Mouse (Mus musculus) MEL (cell line): ENCODE measurements around the gene Aff1. TPM values are rescaled to one million over a fixed set of nuclear protein-coding genes. Genes with fewer than 3 reads are reported as not detected.

Source experiments
- DNase-seq: peaks from one replicate; pipeline ENCODE4 v3.0.0; 2011; ENCODE audit warnings: low read depth, low spot score
- H3K27ac ChIP-seq: 2 replicates; pipeline ENCODE4 v1.5.1; 2012; ENCODE audit warnings: low read depth, mild to moderate bottlenecking, control low read depth, low read length, moderate library complexity; ENCODE audit not compliant: control insufficient read depth
- H3K27me3 ChIP-seq, 2 experiments: fragments of 150-350 bp in 1 of 2; sonication (generic) in 1 of 2; 2 replicates each; pipeline ENCODE4 v1.6.1; 2012; ENCODE audit warnings: low read length in 2 of 2, mild to moderate bottlenecking in 2 of 2, improper control_type of control experiment in 1 of 2, moderate library complexity in 1 of 2; ENCODE audit not compliant: insufficient read depth in 2 of 2, control insufficient read depth in 1 of 2
- H3K36me3 ChIP-seq, 2 experiments: 2 replicates each; pipeline ENCODE4 v1.6.1; 2012 to 2014; ENCODE audit warnings: low read length in 2 of 2, improper control_type of control experiment in 1 of 2, inconsistent platforms in 1 of 2, mild to moderate bottlenecking in 1 of 2; ENCODE audit not compliant: insufficient read depth in 2 of 2, control insufficient read depth in 1 of 2
- H3K4me1 ChIP-seq, 2 experiments: fragments of 150-350 bp in 1 of 2; sonication (generic) in 1 of 2; 2 replicates each; pipeline ENCODE4 v1.6.1; 2012; ENCODE audit warnings: low read length in 2 of 2, improper control_type of control experiment in 1 of 2, mild to moderate bottlenecking in 1 of 2; ENCODE audit not compliant: insufficient read depth in 2 of 2, control insufficient read depth in 1 of 2
- H3K4me3 ChIP-seq, 2 experiments: fragments of 150-350 bp in 1 of 2; sonication (generic) in 1 of 2; 2 replicates each; pipeline ENCODE4 v1.5.1; 2012; ENCODE audit warnings: low read depth in 2 of 2, low read length in 2 of 2, mild to moderate bottlenecking in 2 of 2, moderate library complexity in 2 of 2, control low read depth in 1 of 2, improper control_type of control experiment in 1 of 2; ENCODE audit not compliant: control insufficient read depth in 1 of 2, insufficient read depth in 1 of 2
- H3K79me2 ChIP-seq: 2 replicates; pipeline ENCODE4 v1.6.1; 2012; ENCODE audit warnings: mild to moderate bottlenecking, low read length, moderate library complexity; ENCODE audit not compliant: control insufficient read depth, poor library complexity, insufficient read depth
- H3K9ac ChIP-seq: 2 replicates; pipeline ENCODE4 v1.6.1; 2012; ENCODE audit warnings: low read depth, mild to moderate bottlenecking, control low read depth, low read length, moderate library complexity; ENCODE audit not compliant: control insufficient read depth, poor library complexity, severe bottlenecking
- H3K9me3 ChIP-seq: fragments of 150-350 bp; sonication (generic); replicated peaks from 2 replicates; pipeline ENCODE4 v1.6.1; 2012; ENCODE audit warnings: mild to moderate bottlenecking, low read length, improper control_type of control experiment, moderate library complexity; ENCODE audit not compliant: insufficient read depth
- CHD1 ChIP-seq: IDR thresholded peaks from 2 replicates; pipeline ENCODE4 v1.6.1; 2012; ENCODE audit warnings: low read depth, mild to moderate bottlenecking, inconsistent platforms, low read length, improper control_type of control experiment
- CHD2 ChIP-seq: IDR thresholded peaks from 2 replicates; pipeline ENCODE4 v1.6.1; 2011; ENCODE audit warnings: low read length, improper control_type of control experiment
- ETS1 ChIP-seq: IDR thresholded peaks from 2 replicates; pipeline ENCODE4 v1.6.1; 2012; ENCODE audit warnings: low read depth, mild to moderate bottlenecking, inconsistent platforms, low read length, improper control_type of control experiment, moderate library complexity
- GABPA ChIP-seq: IDR thresholded peaks from 2 replicates; pipeline ENCODE4 v1.6.1; 2012; ENCODE audit warnings: low read depth, mild to moderate bottlenecking, inconsistent platforms, low read length, improper control_type of control experiment, moderate library complexity
- GATA1 ChIP-seq: IDR thresholded peaks from 2 replicates; pipeline ENCODE4 v1.6.1; 2011; ENCODE audit warnings: low read depth, low read length, improper control_type of control experiment
- HCFC1 ChIP-seq: IDR thresholded peaks from 2 replicates; pipeline ENCODE4 v1.6.1; 2012; ENCODE audit warnings: low read depth, mild to moderate bottlenecking, inconsistent platforms, low read length, improper control_type of control experiment, moderate library complexity
- KAT2A ChIP-seq: conservative IDR thresholded peaks from 2 replicates; pipeline ENCODE4 v1.6.1; 2012; ENCODE audit warnings: low read depth, low read length, improper control_type of control experiment, inconsistent platforms
- MAZ ChIP-seq: IDR thresholded peaks from 2 replicates; pipeline ENCODE4 v1.6.1; 2012; ENCODE audit warnings: low read depth, mild to moderate bottlenecking, inconsistent platforms, low read length, improper control_type of control experiment
- MYB ChIP-seq: IDR thresholded peaks from 2 replicates; pipeline ENCODE4 v1.6.1; 2011; ENCODE audit warnings: mild to moderate bottlenecking, low read depth, low read length, improper control_type of control experiment
- NELFE ChIP-seq: IDR thresholded peaks from 2 replicates; pipeline ENCODE4 v1.6.1; 2011; ENCODE audit warnings: low read depth, low read length, improper control_type of control experiment
- NRF1 ChIP-seq: IDR thresholded peaks from 2 replicates; pipeline ENCODE4 v1.6.1; 2014; ENCODE audit warnings: low read depth, mild to moderate bottlenecking, inconsistent platforms, low read length, improper control_type of control experiment, moderate library complexity; ENCODE audit not compliant: poor library complexity, insufficient read depth, severe bottlenecking
- POLR2A ChIP-seq, 2 experiments: IDR thresholded peaks; 2 replicates each; pipeline ENCODE4 v1.6.1; 2011 to 2012; ENCODE audit warnings: low read length in 2 of 2, mild to moderate bottlenecking in 2 of 2, control low read depth in 1 of 2, improper control_type of control experiment in 1 of 2, low read depth in 1 of 2, moderate library complexity in 1 of 2; ENCODE audit not compliant: control insufficient read depth in 1 of 2, insufficient read depth in 1 of 2, poor library complexity in 1 of 2
- POLR2AphosphoS5 ChIP-seq: IDR thresholded peaks from 2 replicates; pipeline ENCODE4 v1.6.1; 2012; ENCODE audit warnings: low read depth, borderline replicate concordance, mild to moderate bottlenecking, inconsistent platforms, low read length, moderate library complexity, mixed read lengths
- RAD21 ChIP-seq: IDR thresholded peaks from 2 replicates; pipeline ENCODE4 v1.6.1; 2011; ENCODE audit warnings: mild to moderate bottlenecking, low read depth, low read length, improper control_type of control experiment
- RCOR1 ChIP-seq: IDR thresholded peaks from 2 replicates; pipeline ENCODE4 v1.6.1; 2012; ENCODE audit warnings: low read depth, mild to moderate bottlenecking, inconsistent platforms, low read length, improper control_type of control experiment
- SMC3 ChIP-seq: IDR thresholded peaks from 2 replicates; pipeline ENCODE4 v1.6.1; 2011; ENCODE audit warnings: low read depth, low read length, improper control_type of control experiment
- TBP ChIP-seq: IDR thresholded peaks from 2 replicates; pipeline ENCODE4 v1.8.0; 2011; ENCODE audit warnings: low read depth, low read length, improper control_type of control experiment
- TCF12 ChIP-seq: IDR thresholded peaks from 2 replicates; pipeline ENCODE4 v1.6.1; 2014; ENCODE audit warnings: low read depth, mild to moderate bottlenecking, inconsistent platforms, low read length, improper control_type of control experiment, moderate library complexity
- UBTF ChIP-seq: IDR thresholded peaks from 2 replicates; pipeline ENCODE4 v1.6.1; 2012; ENCODE audit warnings: low read depth, mild to moderate bottlenecking, inconsistent platforms, low read length, improper control_type of control experiment, moderate library complexity, borderline replicate concordance; ENCODE audit not compliant: insufficient read depth
- ZKSCAN1 ChIP-seq: IDR thresholded peaks from 2 replicates; pipeline ENCODE4 v1.6.1; 2012; ENCODE audit warnings: low read depth, mild to moderate bottlenecking, inconsistent platforms, low read length, improper control_type of control experiment, moderate library complexity
- polyA plus RNA-seq, 2 experiments: library from polyadenylated mRNA; stranded (reverse) in 1 of 2; unstranded in 1 of 2; fragments of >175 nt in 1 of 2; fragments of >200 nt in 1 of 2; gene quantifications; 2 replicates each; pipeline versions ENCODE4 v1.2.1 to v1.2.4; 2012; ENCODE audit warnings: low replicate concordance in 2 of 2, low read depth in 1 of 2; ENCODE audit not compliant: insufficient read length in 2 of 2, insufficient read depth in 1 of 2, missing spikeins in 1 of 2
- total RNA-seq: library from RNA; depleted of rRNA; stranded (reverse); fragments of 300-350 nt; gene quantifications from 2 replicates; pipeline ENCODE4 v1.2.3, GENCODE M21; 2012

Aff1 gene
- total and polyA plus RNA-seq, 3 experiments, result 5.4 to 13.4 TPM; not detected in 1

DNA sequence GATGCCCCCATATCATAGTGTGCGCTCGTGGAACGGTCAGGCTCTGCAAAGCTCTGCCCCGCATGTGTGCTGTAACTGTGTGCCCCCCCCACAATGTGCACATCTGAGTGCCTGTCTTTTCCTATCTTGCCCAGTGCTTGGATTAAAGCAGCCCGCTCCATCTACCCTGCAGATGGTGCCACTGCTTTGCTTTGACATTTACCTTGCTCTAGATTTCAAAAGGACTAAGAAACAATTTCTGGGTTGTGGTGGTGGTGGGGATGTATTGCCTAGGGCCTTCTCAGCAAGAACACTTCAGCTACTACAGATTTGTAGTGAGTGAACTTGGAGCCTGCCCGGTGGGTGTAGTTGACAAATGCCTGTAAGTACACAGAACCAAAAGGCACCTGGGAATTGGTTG is 88.7 kb downstream of the Aff1 start:
- TF ChIP-seq POLR2AphosphoS5 (no peak), NRF1 (no peak), TBP (no peak), NELFE (no peak)
- TF ChIP-seq, all 39 proteins: peak for 0
- Histone ChIP-seq H3K4me1 (peaks cover 0 to 3% of the 10 kb centered on the region in 2 experiments; a peak in 3 of 4 replicates), H3K4me3 (no peak overlapping the region), H3K27me3 (no peaks in the 10 kb centered on the region), H3K9ac (no peak overlapping the region), H3K9me3 (no peaks in the 10 kb centered on the region), H3K27ac (no peak overlapping the region), H3K36me3 (peaks cover 3 to 7% of the 10 kb centered on the region in 2 experiments), H3K79me2 (peaks cover 41% of the 10 kb centered on the region)
- DNase-seq, result no peak

DNA sequence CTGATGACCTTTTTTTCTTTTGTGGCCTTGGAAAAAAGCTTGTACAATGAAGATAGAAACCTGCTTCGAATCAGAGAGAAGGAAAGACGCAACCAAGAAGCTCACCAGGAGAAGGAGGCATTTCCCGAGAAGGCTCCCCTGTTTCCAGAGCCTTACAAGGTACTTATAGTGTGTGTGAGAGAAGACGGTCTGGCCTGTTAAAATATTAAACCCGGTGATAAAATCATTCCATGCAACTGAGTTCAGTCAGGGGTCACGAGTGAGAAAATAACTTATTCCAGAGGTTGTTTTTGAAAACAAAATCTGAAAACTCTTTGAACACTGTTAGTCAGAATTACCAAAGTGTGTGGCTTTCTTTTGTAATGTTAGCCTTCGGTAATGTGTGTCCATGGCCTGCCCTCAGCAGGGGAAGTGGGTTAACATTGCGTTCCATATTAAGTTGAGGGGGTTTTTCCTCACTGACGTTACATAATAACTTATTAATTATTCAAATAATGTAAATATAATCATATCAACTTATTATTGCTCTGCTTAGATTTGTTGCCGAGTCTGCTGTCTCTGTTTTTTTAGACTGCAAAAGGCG is 91.0 kb downstream of the Aff1 start:
- H3K9ac ChIP-seq, result no peak overlapping the region
- no peak for DNase-seq
- TF ChIP-seq GATA1 (no peak), TBP (no peak), KAT2A (no peak), CHD1 (no peak), CHD2 (no peak), GABPA (no peak), HCFC1 (no peak), MAZ (no peak), TCF12 (no peak), POLR2AphosphoS5 (no peak), RAD21 (no peak), NRF1 (no peak), SMC3 (no peak), POLR2A (IDR thresholded peaks at IDR 0.05; ENCODE audit: control insufficient read depth in 1 of 2, insufficient read depth in 1 of 2, low read depth in 1 of 2, low read length in 2 of 2, poor library complexity in 1 of 2) (no peak), RCOR1 (no peak), ETS1 (no peak), UBTF (no peak), ZKSCAN1 (no peak), MYB (no peak)
- H3K27ac ChIP-seq, result no peak overlapping the region
- peaks cover 7% of the 10 kb centered on the region in 2 experiments for H3K36me3 ChIP-seq
- H3K79me2 ChIP-seq, result peaks cover 32% of the 10 kb centered on the region
- no peaks in the 10 kb centered on the region for H3K27me3 ChIP-seq
- no peak overlapping the region for H3K4me3 ChIP-seq
- peaks cover 0 to 3% of the 10 kb centered on the region in 2 experiments; a peak in 3 of 4 replicates for H3K4me1 ChIP-seq
- H3K9me3 ChIP-seq, result no peaks in the 10 kb centered on the region
